Mouse (Mus musculus): Measurements from ENCODE around the gene Tgfb1i1. TPM values are rescaled to one million over a fixed set of nuclear protein-coding genes. Genes with fewer than 3 reads are reported as not detected.

The Tgfb1i1 gene
- polyA plus RNA-seq, 1 experiment from 2014 or later = 23.3 TPM

DNA sequence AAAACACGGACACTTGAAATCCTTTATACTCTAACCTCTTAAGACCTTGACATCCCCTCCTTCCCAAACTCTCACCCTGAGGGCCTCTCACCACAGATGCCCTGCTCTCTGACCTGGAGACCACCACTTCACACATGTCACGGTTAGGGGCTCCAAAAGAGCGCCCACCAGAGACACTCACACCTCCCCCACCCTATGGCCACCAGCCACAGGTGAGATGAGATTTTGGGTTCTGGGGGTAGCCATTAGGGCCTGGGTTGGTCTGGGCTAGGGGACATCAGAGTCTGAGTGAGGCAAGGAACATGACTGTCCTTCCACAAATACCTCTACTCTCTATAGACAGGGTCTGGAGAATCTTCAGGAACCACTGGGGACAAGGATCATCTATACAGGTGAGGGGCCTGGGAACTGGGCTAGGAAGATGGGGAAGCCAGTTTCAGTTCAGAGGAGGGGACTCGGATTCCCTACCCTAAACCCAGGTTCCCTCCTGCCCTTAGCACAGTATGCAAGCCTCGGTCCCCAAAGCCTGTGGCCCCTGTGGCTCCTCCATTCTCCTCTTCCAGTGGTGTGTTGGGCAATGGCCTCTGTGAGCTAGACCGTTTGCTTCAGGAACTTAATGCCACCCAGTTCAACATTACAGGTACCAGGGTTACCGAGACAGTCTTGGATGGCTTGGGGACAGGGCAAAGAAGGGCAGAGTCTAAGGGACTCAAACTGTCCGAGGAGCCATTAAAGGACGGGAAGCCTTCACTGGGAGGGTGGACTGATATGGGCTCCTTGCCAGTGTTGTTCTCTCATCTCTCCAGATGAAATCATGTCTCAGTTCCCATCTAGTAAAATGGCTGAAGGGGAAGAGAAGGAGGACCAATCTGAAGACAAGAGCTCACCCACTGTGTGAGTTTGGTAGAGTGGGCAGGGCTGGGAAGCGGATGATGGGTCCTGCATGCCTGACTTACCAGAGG, 1.8 kb downstream of the Tgfb1i1 start:
- H3K27ac ChIP-seq = no peak overlapping the region
- 86% methylated on average over 10 of the region's 10 CpGs for WGBS
- no peak overlapping the region for H3K4me3 ChIP-seq
- H3K4me2 ChIP-seq = peak overlapping the region; percentile 55; the same call in 1 of the 2 replicates
- H3K36me3 ChIP-seq (replicated peaks) = no peaks in the 10 kb centered on the region
- H3K9me3 ChIP-seq = no peaks in the 10 kb centered on the region
- H3K27me3 ChIP-seq (replicated peaks) = 0 out of 2 replicates have a peak, but pooled peaks cover 3% of the 10 kb centered on the region
- no peak for ATAC-seq (replicated peaks)
- peaks cover 32% of the 10 kb centered on the region for H3K4me1 ChIP-seq
- no peak overlapping the region for H3K9ac ChIP-seq

DNA sequence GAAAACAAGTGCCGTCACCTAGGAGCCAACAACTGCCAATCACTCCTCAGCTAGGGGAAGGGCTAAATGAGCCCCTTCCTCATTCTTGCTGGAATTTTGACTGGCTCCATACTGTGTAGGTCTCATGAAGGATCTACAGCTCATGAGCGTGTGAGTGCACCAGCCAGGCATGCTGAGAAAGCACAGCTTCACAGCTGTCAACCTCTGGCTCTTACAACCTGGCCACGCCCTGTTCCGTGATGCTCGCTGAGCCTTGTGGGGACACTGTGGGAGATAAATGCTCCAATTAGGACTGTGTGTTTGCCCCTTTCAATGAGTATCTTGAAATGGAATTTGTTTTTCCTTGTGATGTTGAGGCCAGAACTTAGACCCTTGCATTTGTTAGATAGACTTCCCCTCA, 3.4 kb downstream of the Tgfb1i1 start:
- Histone ChIP-seq H3K27ac (no peak overlapping the region), H3K9ac (no peak overlapping the region), H3K27me3 (replicated peaks) (0 out of 2 replicates have a peak, but pooled peaks cover 3% of the 10 kb centered on the region), H3K36me3 (replicated peaks) (no peaks in the 10 kb centered on the region), H3K4me2 (no peak overlapping the region), H3K4me3 (no peak overlapping the region), H3K9me3 (no peaks in the 10 kb centered on the region), H3K4me1 (peaks cover 32% of the 10 kb centered on the region)
- 89% methylated on average over 5 of the region's 5 CpGs for WGBS
- ATAC-seq (replicated peaks) = no peak

DNA sequence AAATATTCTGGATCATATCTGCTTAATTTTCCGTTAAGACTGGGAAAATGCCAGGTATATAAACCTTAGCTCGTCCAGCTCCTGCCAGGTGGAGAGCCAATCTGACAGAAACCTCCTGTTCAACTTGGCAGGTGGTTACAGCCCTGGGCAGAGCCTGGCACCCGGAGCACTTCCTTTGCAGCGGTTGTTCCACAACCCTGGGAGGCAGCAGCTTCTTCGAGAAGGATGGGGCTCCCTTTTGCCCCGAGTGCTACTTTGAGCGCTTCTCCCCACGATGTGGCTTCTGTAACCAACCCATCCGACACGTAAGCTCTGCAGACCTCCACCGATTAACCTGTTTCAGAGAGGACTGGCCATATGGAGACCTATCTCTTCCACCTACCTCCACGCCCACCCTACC, 5.3 kb downstream of the Tgfb1i1 start:
- no peak overlapping the region for H3K27ac ChIP-seq
- 0 out of 2 replicates have a peak, but pooled peaks cover 3% of the 10 kb centered on the region for H3K27me3 ChIP-seq (replicated peaks)
- H3K4me3 ChIP-seq = no peak overlapping the region
- peaks cover 21% of the 10 kb centered on the region; the same call in 1 of the 2 replicates for H3K4me1 ChIP-seq
- H3K4me2 ChIP-seq = peak overlapping the region; percentile 70
- 62% methylated on average over 12 of the region's 12 CpGs for WGBS
- H3K9me3 ChIP-seq = no peaks in the 10 kb centered on the region
- no peak overlapping the region for H3K9ac ChIP-seq
- no peaks in the 10 kb centered on the region for H3K36me3 ChIP-seq (replicated peaks)
- no peak for ATAC-seq (replicated peaks)

DNA sequence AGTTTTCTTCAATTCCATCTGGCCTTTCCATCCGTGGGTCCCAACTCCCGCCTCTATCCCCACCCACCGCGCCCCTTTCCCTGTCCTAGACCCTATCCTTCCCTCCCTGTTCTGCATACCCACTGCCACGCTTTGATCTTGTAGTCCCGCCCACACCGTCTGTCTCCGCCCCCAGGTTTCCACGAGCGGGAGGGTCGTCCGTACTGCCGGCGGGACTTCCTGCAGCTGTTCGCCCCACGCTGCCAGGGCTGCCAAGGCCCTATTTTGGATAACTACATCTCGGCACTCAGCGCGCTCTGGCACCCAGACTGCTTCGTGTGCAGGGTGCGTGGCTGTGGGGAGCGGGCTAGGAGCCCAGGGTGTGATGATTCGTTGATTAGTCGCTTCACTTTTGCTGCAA, 6.0 kb downstream of the Tgfb1i1 start:
- WGBS = 10% methylated on average over 24 of the region's 24 CpGs
- H3K4me2 ChIP-seq = peak overlapping the region; percentile 70
- 0 out of 2 replicates have a peak, but pooled peaks cover 3% of the 10 kb centered on the region for H3K27me3 ChIP-seq (replicated peaks)
- H3K9ac ChIP-seq = 0 out of 2 replicates have a peak overlapping the region, but pooled peaks have one; percentile 31
- no peak; the same call in 1 of the 2 replicates for ATAC-seq (replicated peaks)
- H3K9me3 ChIP-seq = no peaks in the 10 kb centered on the region
- H3K27ac ChIP-seq = no peak overlapping the region
- peaks cover 15% of the 10 kb centered on the region; the same call in 1 of the 2 replicates for H3K4me1 ChIP-seq
- peak overlapping the region; percentile 37 for H3K4me3 ChIP-seq
- no peaks in the 10 kb centered on the region for H3K36me3 ChIP-seq (replicated peaks)

DNA sequence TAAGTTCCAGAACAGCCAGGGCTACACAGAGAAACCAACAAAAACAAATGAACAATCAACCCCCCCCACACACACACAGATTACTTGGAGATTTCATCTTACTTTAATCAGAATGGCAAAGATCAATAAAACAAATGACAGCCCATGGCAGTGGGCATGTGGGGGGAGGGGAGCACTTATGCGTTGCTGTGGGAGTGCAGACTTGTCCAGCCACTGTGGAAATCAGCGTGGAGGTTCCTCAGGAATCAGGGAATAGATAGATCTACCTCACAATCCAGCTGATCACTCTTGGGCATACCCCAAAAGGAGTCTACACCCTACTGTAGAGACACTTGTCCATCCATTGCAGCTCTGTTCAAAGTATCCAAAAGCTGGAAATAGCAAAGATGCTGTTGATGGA, 8.4 kb downstream of the Tgfb1i1 start:
- Histone ChIP-seq H3K4me1 (peaks cover 14% of the 10 kb centered on the region; the same call in 1 of the 2 replicates), H3K27me3 (replicated peaks) (0 out of 2 replicates have a peak, but pooled peaks cover 3% of the 10 kb centered on the region), H3K9ac (no peak overlapping the region), H3K36me3 (replicated peaks) (no peaks in the 10 kb centered on the region), H3K4me2 (no peak overlapping the region), H3K9me3 (no peaks in the 10 kb centered on the region), H3K4me3 (no peak overlapping the region), H3K27ac (no peak overlapping the region)
- 59% methylated on average over 2 of the region's 2 CpGs for whole genome bisulfite sequencing
- ATAC-seq (replicated peaks) = no peak

DNA sequence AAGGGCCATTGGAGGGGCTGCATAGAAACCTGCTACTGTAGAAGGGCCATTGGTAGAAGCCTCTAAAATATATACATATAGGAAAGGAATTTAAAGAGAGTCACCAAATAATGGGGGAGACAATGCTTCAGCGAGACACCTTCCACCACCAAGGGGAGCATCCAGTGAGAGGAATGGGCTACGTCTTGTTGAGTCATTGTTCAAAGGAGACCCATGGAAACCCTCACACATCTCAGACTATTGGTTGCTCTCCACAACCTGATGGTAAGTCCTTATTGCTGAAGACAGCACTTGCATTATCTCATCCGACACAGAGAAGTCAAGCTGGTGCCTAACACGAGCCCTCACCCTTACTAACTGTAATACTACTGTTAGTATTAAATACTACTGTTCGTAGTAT, 9.1 kb downstream of the Tgfb1i1 start:
- Histone ChIP-seq H3K4me3 (no peak overlapping the region), H3K4me1 (peaks cover 14% of the 10 kb centered on the region; the same call in 1 of the 2 replicates), H3K4me2 (no peak overlapping the region), H3K9me3 (no peaks in the 10 kb centered on the region), H3K9ac (no peak overlapping the region), H3K27ac (no peak overlapping the region), H3K27me3 (replicated peaks) (0 out of 2 replicates have a peak, but pooled peaks cover 3% of the 10 kb centered on the region), H3K36me3 (replicated peaks) (no peaks in the 10 kb centered on the region)
- ATAC-seq (replicated peaks) = no peak
- 87% methylated on average over 5 of the region's 5 CpGs for WGBS

DNA sequence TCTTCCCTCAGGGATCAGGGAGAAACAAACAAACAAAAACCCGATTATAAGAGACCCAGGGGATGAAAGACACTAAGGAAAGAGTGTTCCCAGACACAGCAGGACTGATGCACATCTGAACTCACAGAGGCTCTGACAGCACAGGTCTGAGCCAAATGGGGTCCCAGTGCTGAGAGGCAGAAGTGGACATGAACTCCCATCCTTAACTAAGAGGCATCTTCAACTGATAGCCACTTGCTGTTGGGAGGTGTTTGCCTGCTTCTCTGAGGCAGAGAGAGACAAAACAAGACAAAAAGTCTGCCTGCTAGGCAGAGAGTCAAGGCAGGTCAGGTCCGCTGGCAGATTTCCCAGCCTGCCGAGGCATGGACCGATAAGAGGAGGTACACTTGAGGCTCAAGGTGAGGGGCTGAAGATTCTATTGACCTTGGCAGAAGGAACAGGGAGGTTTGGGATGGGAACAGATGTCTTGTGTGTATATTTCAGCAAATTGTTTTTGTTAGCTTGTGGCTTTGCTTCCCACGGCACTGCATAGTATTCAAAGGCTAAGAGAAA, 10.2 kb downstream of the Tgfb1i1 start:
- Histone ChIP-seq H3K4me1 (peaks cover 14% of the 10 kb centered on the region; the same call in 1 of the 2 replicates), H3K27me3 (replicated peaks) (0 out of 2 replicates have a peak, but pooled peaks cover 2% of the 10 kb centered on the region), H3K9ac (no peak overlapping the region), H3K36me3 (replicated peaks) (no peaks in the 10 kb centered on the region), H3K4me2 (no peak overlapping the region), H3K9me3 (no peaks in the 10 kb centered on the region), H3K4me3 (no peak overlapping the region), H3K27ac (no peak overlapping the region)
- 54% methylated on average over 5 of the region's 5 CpGs for WGBS
- ATAC-seq (replicated peaks) = no peak

DNA sequence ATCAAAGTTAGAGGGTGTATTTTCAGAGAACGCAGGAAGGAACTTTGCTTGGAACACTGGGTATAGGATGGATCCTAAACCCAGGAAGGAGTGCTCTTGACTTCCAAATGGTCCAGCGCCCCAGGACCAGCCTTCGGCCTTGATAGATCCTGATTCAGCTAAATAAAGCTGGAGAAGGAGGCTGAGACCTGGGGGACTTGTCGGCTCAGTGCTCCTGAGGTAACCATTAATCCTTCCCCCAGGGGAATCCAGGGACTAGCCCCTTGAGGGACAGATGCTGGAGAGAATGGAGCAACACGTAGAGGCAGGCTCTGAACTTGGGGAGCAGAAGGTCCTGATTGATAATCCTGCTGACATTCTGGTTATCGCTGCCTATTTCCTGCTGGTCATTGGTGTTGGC, 18.8 kb downstream of the Tgfb1i1 start, which contains the start of gene Slc5a2:
Gene Slc5a2, plus strand, starts transcription at position 247 of the 400 bp plus-strand sequence.
- no peak within 1 kb of the TSS for H3K9ac ChIP-seq
- 84% methylated on average over 6 of the region's 6 CpGs for WGBS
- no peak within 1 kb of the TSS for H3K4me2 ChIP-seq
- no peaks in the 10 kb centered on the region for H3K9me3 ChIP-seq
- no peak within 1 kb of the TSS for H3K27ac ChIP-seq
- no peak for ATAC-seq (replicated peaks)
- H3K4me3 ChIP-seq = no peak within 1 kb of the TSS
- H3K27me3 ChIP-seq (replicated peaks) = no peaks in the 10 kb centered on the region
- no peaks in the 10 kb centered on the region for H3K36me3 ChIP-seq (replicated peaks)
- no peaks in the 10 kb centered on the region for H3K4me1 ChIP-seq

DNA sequence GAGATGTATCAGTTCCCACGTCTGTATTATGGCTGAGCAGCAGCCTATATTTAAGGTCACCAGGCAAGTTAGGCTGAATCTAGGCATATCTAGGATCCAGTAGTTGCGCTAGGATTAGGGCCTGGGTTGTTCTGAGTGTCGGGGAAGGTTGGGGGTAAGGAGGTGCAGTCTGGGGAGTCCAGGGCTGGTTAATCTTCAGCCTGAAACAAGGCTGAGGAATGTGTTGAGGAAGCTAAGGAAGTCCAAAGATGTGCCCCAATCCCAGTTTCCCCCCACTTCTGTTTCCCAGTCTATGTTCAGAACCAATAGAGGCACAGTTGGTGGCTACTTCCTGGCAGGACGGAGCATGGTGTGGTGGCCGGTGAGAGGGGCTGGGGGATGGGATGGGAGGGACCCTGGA, 19.4 kb downstream of the Tgfb1i1 start:
- WGBS = 78% methylated on average over 5 of the region's 5 CpGs
- no peak overlapping the region for H3K27ac ChIP-seq
- no peak for ATAC-seq (replicated peaks)
- no peak overlapping the region for H3K9ac ChIP-seq
- no peak overlapping the region for H3K4me2 ChIP-seq
- H3K4me3 ChIP-seq = no peak overlapping the region
- no peaks in the 10 kb centered on the region for H3K4me1 ChIP-seq
- H3K27me3 ChIP-seq (replicated peaks) = no peaks in the 10 kb centered on the region
- 0 out of 2 replicates have a peak, but pooled peaks cover under 1% of the 10 kb centered on the region for H3K36me3 ChIP-seq (replicated peaks)
- H3K9me3 ChIP-seq = no peaks in the 10 kb centered on the region

DNA sequence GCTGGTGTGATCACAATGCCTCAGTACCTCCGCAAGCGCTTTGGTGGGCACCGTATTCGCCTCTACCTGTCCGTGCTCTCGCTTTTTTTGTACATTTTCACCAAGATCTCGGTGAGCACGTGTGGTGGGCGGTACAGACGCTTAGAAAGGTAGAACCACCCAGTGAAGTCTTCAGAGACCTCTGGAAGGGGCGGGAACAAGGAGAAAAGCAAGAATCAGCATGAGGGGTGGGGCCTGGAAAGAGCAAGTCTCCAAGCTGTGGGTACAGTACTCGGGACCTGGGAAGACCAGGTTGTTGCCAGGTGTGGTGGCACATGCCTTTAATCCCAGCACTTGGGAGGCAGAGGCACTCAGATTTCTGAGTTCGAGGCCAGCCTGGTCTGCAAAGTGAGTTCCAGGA, 20.8 kb downstream of the Tgfb1i1 start:
- no peak for ATAC-seq (replicated peaks)
- no peak overlapping the region for H3K27ac ChIP-seq
- 66% methylated on average over 13 of the region's 13 CpGs for WGBS

DNA sequence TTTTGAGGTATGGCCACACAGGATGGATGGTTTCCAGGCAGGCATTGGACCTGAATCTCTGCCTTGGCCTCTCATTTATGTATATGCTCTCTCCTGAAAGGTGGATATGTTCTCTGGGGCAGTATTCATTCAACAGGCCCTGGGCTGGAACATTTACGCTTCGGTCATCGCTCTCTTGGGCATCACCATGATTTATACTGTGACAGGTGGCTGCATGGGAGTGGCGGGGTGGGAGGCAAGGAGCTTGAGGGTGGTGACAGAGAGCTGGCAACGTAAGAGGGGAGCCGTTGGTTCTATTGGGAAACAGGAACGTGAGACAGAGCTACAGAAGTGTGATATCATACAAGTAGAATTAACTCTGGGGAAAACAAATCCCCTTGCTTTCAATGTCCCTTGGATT, 21.2 kb downstream of the Tgfb1i1 start:
- H3K9ac ChIP-seq = no peak overlapping the region
- H3K27me3 ChIP-seq (replicated peaks) = no peaks in the 10 kb centered on the region
- H3K9me3 ChIP-seq = no peaks in the 10 kb centered on the region
- ATAC-seq (replicated peaks) = no peak
- no peaks in the 10 kb centered on the region for H3K4me1 ChIP-seq
- H3K36me3 ChIP-seq (replicated peaks) = 0 out of 2 replicates have a peak, but pooled peaks cover 8% of the 10 kb centered on the region
- H3K4me3 ChIP-seq = no peak overlapping the region
- no peak overlapping the region for H3K27ac ChIP-seq
- 91% methylated on average over 7 of the region's 7 CpGs for WGBS
- no peak overlapping the region for H3K4me2 ChIP-seq

More for the DNA sequence above, 20.8 kb downstream of the Tgfb1i1 start:
- Histone ChIP-seq H3K36me3 (replicated peaks) (0 out of 2 replicates have a peak, but pooled peaks cover 7% of the 10 kb centered on the region), H3K4me1 (no peaks in the 10 kb centered on the region), H3K9me3 (no peaks in the 10 kb centered on the region), H3K27me3 (replicated peaks) (no peaks in the 10 kb centered on the region), H3K9ac (no peak overlapping the region), H3K4me3 (no peak overlapping the region), H3K4me2 (no peak overlapping the region)

DNA sequence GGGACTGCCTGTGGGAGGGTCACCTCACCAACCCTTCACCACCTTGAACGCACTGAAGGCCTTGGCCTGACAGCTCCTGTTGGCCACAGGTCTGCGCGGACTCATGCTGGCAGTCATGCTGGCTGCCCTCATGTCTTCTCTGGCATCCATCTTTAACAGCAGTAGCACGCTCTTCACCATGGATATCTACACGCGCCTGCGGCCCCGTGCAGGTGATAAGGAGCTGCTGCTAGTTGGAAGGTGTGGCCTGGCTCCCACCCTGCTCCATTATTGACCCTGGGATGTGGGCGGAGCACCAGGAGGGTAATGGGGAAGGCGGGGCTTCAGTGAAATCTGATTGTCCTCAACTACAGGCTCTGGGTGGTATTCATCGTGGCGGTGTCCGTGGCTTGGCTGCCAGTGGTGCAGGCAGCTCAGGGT, 23.8 kb downstream of the Tgfb1i1 start:
- H3K9ac ChIP-seq = no peak overlapping the region
- H3K27me3 ChIP-seq (replicated peaks) = no peaks in the 10 kb centered on the region
- H3K36me3 ChIP-seq (replicated peaks) = 0 out of 2 replicates have a peak, but pooled peaks cover 8% of the 10 kb centered on the region
- 71% methylated on average over 13 of the region's 13 CpGs for whole genome bisulfite sequencing
- ATAC-seq (replicated peaks) = no peak; the same call in 1 of the 2 replicates
- H3K27ac ChIP-seq = no peak overlapping the region
- no peaks in the 10 kb centered on the region for H3K9me3 ChIP-seq
- no peak overlapping the region for H3K4me2 ChIP-seq
- no peak overlapping the region for H3K4me3 ChIP-seq
- no peaks in the 10 kb centered on the region for H3K4me1 ChIP-seq
